Mouse (Mus musculus) CD4-positive helper T cell, adult 2 months (primary cell): ENCODE data around the gene Avil.

Experiments used
- DNase-seq: peaks from one replicate; pipeline ENCODE4 v3.0.0-alpha.2; 2012; ENCODE audit warnings: low read depth, missing footprints, low spot score

Gene Avil

DNA sequence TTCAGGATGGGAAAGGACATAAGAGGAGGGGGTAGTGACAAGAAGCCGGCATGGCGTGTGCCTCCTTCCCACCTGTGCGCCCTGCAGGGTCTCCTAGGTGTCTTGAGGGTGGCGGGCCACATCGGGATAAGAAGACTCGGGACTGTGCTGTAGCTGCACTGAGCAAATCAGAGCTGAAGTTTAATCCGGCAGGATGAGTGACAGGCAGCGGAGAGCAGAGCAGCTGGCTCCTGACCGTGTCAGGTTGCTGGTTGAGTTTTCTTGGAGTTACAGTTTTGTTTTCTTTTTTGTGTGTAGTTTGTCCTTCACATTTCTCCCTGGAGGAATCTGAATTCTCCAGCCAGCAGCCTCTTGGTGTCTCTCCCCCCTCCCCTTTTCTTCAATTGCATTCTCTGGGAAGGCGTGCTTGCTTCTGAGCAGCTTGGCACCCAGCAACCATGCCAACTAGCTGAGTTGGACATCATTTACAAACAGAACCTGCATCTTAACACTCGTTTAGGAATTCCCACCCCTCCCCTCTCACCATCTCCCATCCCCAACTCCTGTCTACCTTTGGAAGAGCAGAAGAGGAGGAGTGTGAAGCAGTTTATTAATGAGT lies 19.5 kb upstream of the Avil start:
- DNase-seq = no peak

GRCm38 (mm10) chr10:126981746-126982145 lies 18.8 kb upstream of the Avil start:
- DNase-seq = no peak

- DNase-seq = no peak
Measured at GRCm38 (mm10) chr10:126983193-126983725, 17.2 kb upstream of the Avil start.

DNA sequence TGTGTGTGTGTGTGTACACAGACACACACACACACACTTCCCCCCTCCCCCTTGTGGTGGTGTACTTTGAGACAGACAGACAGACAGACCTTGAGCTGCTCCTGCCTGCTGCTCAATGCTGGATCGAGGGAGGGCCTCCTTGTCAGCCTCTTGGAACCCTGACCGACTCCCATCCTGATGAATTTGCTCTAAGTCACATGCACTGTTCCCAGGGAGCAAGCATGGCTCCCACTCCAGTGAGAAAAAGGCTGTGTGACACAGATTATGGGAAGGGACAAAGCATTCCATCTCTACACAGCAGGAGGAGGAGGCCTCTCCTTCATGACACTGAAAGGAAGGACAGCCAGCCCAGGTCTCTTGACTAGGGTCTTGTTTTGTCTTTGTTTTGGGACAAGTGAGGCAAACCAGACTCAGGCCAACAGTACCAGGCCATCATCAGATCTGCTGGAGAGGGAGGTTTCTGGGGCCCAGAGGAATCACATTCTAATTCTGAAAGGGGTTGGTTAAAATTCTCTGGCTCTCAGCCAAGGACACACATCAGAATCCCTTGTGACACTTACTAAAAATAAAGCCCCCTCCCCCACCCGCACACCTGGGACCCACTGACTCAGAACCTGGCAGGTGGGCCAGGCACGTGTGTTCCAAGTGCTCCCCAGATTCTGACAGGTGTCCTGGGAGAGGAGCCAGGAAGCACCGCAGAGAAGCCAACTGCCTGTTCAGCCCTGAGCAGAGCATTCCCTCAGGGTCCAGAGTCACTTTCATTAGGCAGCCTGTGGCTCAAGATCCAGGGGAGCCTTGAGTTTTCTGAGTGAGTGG lies 16.1 kb upstream of the Avil start:
- DNase-seq = no peak

DNA sequence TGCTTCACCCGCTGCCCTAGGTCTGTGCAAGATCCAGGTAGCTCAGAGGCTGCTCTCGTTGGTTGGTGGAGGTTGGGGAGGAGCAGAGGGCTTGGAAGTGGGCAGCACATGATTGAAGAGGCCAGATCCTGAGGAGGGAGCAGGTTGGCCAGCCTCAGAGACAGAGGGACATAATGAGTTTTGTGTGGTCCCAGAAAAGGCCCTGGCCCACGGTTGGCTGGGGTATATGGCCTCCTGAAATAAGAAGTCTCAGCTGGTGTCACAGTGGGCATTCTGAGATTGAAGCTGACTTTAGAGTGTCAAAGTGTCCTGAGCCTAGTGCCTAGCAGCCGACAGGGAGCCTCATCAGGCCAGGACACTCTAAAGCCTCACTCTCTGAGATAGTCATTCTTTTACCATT lies 15.4 kb upstream of the Avil start:
- no peak for DNase-seq

GRCm38 (mm10) chr10:126985579-126985978 lies 14.9 kb upstream of the Avil start:
- no peak for DNase-seq

GRCm38 (mm10) chr10:126986541-126986961 lies 14.0 kb upstream of the Avil start:
- DNase-seq = no peak

DNA sequence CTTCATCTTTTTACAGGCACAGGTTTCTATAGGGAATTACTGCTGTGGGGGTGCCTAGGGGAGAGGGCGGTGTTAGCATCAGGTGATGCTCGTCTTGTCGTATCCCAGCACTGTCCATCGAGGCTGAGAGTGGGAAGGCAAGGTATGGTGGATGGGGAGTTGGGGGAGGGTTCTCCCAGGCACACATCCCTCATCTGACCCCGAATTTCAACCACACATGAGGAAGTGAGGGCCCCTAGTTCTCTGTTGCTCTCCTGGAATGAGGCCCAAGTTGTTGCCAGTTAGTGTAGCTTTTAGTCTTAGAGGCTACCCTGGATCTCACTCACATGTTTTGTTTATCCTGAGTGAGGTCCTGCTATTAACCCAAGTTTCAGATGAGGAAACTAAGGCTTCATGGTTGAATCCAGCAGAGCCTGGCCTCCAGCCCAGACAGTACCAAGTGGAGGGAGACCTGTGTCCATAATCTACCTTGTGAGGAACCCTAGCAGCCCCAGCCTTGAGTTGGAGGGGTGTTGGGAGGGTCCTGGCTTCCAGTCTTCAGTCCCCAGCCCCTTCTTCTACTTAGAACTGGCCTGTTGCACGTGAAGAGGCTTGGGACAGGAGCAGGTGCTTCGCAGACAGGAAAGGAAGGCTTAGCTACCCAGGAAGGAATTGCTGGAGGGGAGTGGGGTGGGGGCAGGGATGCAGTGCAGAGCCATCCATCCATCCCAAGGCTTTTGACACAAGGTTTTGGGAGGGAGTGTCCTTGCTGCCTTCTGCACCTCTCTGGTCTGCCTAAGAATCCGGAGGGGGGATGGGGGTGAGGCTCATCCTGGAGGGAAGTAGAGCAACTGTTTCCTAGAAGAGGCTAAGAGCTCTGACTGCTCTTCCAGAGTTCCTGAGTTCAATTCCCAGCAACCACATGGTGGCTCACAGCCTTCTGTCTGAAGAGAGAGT lies 13.1 kb upstream of the Avil start:
- DNase-seq = no peak

DNA sequence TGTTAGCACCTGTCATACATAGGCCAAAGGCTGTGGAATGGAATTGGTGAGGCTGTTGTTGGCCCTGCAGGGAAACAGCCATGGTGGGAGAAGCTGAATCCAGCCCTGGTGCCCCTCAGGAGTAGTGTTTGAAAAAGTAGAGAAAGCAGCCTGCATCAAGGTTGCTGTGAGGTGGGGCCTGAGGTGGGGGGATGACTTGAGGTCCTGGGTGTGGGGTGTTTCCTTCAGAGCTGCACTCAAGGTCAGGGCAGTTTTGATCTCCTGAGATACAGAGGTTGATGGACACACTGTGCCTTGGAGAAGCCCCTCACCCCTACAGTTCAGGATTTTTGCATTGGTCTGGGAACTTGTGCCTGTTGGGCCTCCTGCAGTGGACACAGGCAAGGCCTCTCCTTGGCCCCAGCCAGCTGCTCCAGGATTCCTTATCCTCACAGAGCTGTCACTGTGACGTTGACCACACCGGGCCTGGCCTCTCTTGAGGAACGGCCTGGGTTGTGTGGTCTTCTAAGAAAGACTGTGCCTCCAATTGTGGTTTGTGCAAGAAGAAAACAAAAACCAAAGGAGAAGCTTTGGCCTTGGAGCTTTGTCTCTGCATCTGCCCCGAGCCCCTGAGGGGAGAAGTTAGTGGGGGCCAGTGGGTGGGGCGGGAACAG lies 11.9 kb upstream of the Avil start:
- DNase-seq = no peak

DNA sequence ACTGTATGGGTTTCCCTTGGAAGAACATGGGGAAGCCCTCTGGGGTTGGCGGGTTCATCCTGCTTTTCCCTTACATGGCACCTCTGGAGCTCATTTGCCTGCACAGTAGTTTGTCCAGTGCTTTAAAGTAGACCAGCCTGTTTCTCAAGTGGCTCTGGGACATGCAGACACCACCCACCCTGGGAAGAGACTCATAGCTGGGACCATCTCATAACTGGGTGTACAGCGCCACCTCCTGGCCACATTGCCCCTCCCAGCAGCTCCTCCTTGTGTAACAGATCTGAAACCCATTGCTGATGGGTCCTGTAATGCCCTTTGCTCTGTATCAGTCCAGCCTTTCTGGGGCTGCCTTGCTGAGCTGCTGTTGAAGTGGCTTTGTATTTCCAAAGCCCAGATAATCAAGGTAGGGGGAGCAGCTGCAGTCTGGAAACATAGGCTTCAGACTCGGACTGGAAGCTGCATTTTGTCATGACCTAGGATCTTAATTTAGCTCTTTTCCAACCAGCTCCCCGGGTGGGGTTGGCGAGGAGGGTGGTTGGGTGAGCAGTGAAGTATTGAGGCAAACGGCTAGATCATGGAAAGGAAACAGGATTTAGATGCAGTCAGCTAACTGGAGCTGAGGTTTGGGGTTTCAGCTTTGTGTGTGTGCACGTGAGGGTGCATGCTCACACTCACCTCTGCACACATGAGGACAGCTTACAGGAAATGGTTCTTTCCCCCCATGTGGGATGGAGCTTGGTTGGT lies 10.0 kb upstream of the Avil start:
- peak; percentile 78 for DNase-seq

DNA sequence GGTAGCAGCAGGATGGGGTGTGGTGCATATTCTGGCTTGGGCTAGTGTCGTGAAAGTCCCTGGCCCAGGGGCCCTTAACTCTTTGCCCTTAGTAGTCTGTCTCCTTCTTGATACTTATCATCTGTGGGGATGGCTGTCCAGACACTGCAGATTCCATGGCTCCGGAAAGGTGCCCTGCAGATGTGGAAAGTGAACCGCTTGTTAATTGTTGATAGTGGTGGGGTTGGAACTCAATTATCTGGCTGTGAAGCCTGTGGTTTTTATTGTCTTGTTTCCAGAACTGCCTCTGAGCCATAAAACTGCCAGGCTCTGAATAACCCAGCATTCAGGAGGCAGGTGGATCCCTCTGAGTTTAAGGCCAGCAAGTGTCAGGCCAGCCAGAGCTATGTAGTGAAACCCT lies 8.8 kb upstream of the Avil start:
- DNase-seq = no peak

DNA sequence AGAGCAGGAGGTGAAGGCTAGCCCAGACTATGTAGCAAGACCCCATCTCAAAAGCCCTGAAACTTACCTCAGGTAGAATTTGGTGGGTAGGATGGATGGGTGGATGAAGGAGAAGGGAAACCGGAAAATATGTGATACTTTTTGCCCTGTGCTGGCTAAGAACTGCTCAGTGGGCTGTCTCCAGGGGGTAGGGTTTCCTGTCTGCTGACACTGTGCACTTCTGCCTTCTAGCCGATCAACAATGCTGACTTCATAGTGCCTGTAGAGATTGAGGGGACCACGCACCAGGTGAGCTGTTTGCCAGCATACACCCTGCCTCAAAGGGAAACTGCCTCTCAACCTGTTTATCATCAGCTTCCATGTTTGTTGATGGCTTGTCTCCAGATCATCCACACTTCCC lies 6.9 kb upstream of the Avil start:
- DNase-seq = no peak

GRCm38 (mm10) chr10:126997340-126998113 lies 3.0 kb upstream of the Avil start:
- DNase-seq = no peak

DNA sequence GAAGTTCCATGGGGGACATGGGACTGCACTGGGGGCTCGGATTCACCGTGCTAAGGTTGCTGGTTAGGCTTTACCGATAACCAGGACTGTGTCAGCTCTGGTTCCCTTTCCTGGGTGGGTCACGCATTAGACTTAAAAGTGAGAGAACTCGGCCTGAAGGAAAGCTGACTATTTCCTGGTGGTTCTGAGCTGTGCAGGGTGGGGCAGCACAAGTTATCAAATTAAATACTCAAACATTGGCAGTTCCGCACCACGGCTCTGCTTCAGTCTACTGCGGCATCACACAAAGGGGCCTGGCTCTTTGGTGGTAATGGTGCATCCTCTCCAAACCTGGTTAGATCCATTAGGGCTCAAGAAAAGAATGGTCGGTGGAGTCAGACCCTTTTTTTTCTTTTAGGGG lies 788 bp downstream of the Avil start:
- no peak for DNase-seq

DNA sequence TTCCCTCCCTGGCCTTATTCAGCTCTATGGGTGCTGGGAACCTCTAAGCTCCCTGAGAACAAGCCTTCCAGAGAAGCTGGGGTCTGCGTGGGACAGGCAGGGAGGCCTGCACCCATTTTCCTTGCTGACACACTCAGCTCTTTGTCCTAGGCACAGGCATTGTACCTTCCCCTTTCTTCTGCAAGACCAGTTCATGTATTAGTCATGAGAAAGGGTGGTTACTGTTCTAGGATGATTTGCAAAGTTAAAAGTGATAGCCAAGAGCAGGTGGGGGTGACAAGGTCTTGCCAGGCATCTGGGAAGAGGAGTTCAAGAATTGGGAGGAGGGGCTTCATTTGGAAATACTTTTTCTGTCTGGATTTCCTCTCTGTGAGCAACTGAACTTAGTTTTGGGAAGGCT lies 1.5 kb downstream of the Avil start:
- DNase-seq = no peak

GRCm38 (mm10) chr10:127002765-127003164 lies 2.3 kb downstream of the Avil start:
- DNase-seq = no peak

GRCm38 (mm10) chr10:127003334-127003733 lies 2.8 kb downstream of the Avil start:
- no peak for DNase-seq

GRCm38 (mm10) chr10:127003806-127004205 lies 3.3 kb downstream of the Avil start:
- no peak for DNase-seq

DNA sequence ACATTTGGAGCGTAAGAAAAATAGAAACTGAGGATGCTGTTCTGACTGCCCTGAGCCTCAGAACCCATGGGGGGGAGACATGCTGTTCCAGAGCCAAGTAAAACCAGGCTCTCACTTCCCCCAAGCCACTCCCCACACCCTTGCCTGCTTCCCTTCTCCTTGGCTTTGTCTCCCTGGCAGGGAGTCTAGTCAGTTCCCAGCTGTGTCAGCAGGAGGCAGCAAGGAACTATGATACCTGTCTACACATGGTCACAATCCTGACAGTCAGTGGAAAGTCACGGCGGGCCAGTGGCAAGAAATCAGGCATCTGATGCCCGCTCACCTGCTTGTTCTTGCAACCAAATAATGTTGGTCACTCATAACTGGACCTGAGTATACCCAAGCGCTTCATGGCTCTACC lies 16.0 kb downstream of the Avil start:
- no peak for DNase-seq

- no peak for DNase-seq
Measured at GRCm38 (mm10) chr10:127017071-127017470, 16.6 kb downstream of the Avil start.
